Mouse (Mus musculus) kidney, postnatal 0 days (tissue): Measurements from ENCODE around the gene Gzmk. TPM values are rescaled to one million over a fixed set of nuclear protein-coding genes. Genes with fewer than 3 reads are reported as not detected.

Experiments used
- ATAC-seq: fragments of 200-750 bp; cut with Nextera tagmentation; replicated peaks from 2 replicates; pipeline ENCODE4 v1.8.0; 2017; ENCODE audit warnings: low read depth, moderate number of reproducible peaks, moderate TSS enrichment, moderate library complexity; ENCODE audit not compliant: low FRiP score
- DNase-seq: peaks from one replicate; pipeline ENCODE4 v3.0.0-alpha.2; 2016; ENCODE audit warnings: low spot score
- H3K27ac ChIP-seq: fragments of 300-500 bp; sonication (generic); 2 replicates; pipeline ENCODE4 v1.5.1; 2014; ENCODE audit warnings: mild to moderate bottlenecking
- H3K27me3 ChIP-seq: fragments of 300-500 bp; sonication (generic); 2 replicates; pipeline ENCODE4 v1.6.1; 2014; ENCODE audit warnings: low read length, mixed read lengths; ENCODE audit not compliant: insufficient read depth
- H3K36me3 ChIP-seq: fragments of 300-500 bp; sonication (generic); 2 replicates; pipeline ENCODE4 v1.6.1; 2014; ENCODE audit warnings: low read length, mixed read lengths; ENCODE audit not compliant: insufficient read depth
- H3K4me1 ChIP-seq: fragments of 300-500 bp; sonication (generic); replicated peaks from 2 replicates; pipeline ENCODE4 v1.6.1; 2014; ENCODE audit warnings: antibody characterized with exemption, low read length, mixed read lengths; ENCODE audit not compliant: insufficient read depth
- H3K4me2 ChIP-seq: fragments of 300-500 bp; sonication (generic); 2 replicates; pipeline ENCODE4 v1.6.1; 2014; ENCODE audit warnings: mild to moderate bottlenecking, low read length, moderate library complexity, mixed read lengths
- H3K4me3 ChIP-seq: fragments of 300-500 bp; sonication (generic); replicated peaks from 2 replicates; pipeline ENCODE4 v1.5.1; 2014; ENCODE audit warnings: low read depth, low read length
- H3K9ac ChIP-seq: fragments of 300-500 bp; sonication (generic); 2 replicates; pipeline ENCODE4 v1.6.1; 2014; ENCODE audit warnings: low read depth, low read length
- H3K9me3 ChIP-seq: fragments of 300-500 bp; sonication (generic); replicated peaks from 2 replicates; pipeline ENCODE4 v1.6.1; 2016; ENCODE audit warnings: low read length, inconsistent platforms, mixed read lengths
- CTCF ChIP-seq: IDR thresholded peaks from 2 replicates; pipeline ENCODE4 v1.5.1; 2016; ENCODE audit warnings: antibody characterized with exemption, low read depth, mild to moderate bottlenecking, moderate library complexity
- WGBS: fragments of 180-500 bp; shearing (Covaris S2); extraction: QIAGEN DNeasy Blood & Tissue Kit; methylation state at CpG from one replicate; pipeline ENCODE4 v1.1.7; 2014; 5-methylcytosine and 5-hydroxymethylcytosine counted together
- polyA plus RNA-seq: library from polyadenylated mRNA; unstranded; fragments of >200 nt; fragmentation: Nextera tagmentation; extraction: Ambion mirVana; gene quantifications from 2 replicates; pipeline ENCODE4 v1.2.1, GENCODE M21; 2015

The Gzmk gene
- polyA plus RNA-seq, 1 experiment from 2014 or later = not detected

GRCm38 (mm10) chr13:113199331-113199730 lies 26.4 kb downstream of the Gzmk start:
- no peak overlapping the region for H3K9ac ChIP-seq
- no peaks in the 10 kb centered on the region for H3K27me3 ChIP-seq
- H3K36me3 ChIP-seq = no peaks in the 10 kb centered on the region
- TF ChIP-seq CTCF = no peak
- no peak; the same call in 1 of the 2 replicates for ATAC-seq
- H3K4me3 ChIP-seq = no peak overlapping the region
- H3K4me2 ChIP-seq = no peak overlapping the region
- no peaks in the 10 kb centered on the region for H3K9me3 ChIP-seq
- DNase-seq = no peak
- no peaks in the 10 kb centered on the region for H3K4me1 ChIP-seq
- 66% methylated on average over 3 of the region's 3 CpGs for WGBS
- H3K27ac ChIP-seq = no peak overlapping the region

- Histone ChIP-seq H3K9me3 (no peaks in the 10 kb centered on the region), H3K4me2 (no peak overlapping the region), H3K4me3 (no peak overlapping the region), H3K27ac (no peak overlapping the region), H3K36me3 (no peaks in the 10 kb centered on the region), H3K27me3 (no peaks in the 10 kb centered on the region), H3K9ac (no peak overlapping the region), H3K4me1 (no peaks in the 10 kb centered on the region)
- DNase-seq (no peak), ATAC-seq (no peak)
- WGBS = 61% methylated on average over 9 of the region's 9 CpGs
- no peak for TF ChIP-seq CTCF
Measured at GRCm38 (mm10) chr13:113197872-113198502, 27.7 kb downstream of the Gzmk start.

- H3K4me2 ChIP-seq = no peak overlapping the region
- H3K4me3 ChIP-seq = no peak overlapping the region
- no peak for TF ChIP-seq CTCF
- no peak overlapping the region for H3K9ac ChIP-seq
- ATAC-seq = no peak
- H3K4me1 ChIP-seq = no peaks in the 10 kb centered on the region
- no peaks in the 10 kb centered on the region for H3K36me3 ChIP-seq
- no peak for DNase-seq
- H3K9me3 ChIP-seq = no peaks in the 10 kb centered on the region
- WGBS = 56% methylated on average over 13 of the region's 13 CpGs
- no peak overlapping the region for H3K27ac ChIP-seq
- no peaks in the 10 kb centered on the region for H3K27me3 ChIP-seq
Measured at GRCm38 (mm10) chr13:113196808-113197674, 28.7 kb downstream of the Gzmk start.

GRCm38 (mm10) chr13:113183720-113184119 lies 42.0 kb downstream of the Gzmk start:
- Histone ChIP-seq H3K27me3 (no peaks in the 10 kb centered on the region), H3K4me2 (no peak overlapping the region), H3K27ac (no peak overlapping the region), H3K9ac (no peak overlapping the region), H3K4me3 (no peak overlapping the region), H3K4me1 (no peaks in the 10 kb centered on the region), H3K9me3 (no peaks in the 10 kb centered on the region), H3K36me3 (no peaks in the 10 kb centered on the region)
- DNase-seq (no peak), ATAC-seq (no peak)
- 86% methylated on average over 4 of the region's 4 CpGs for WGBS
- no peak for TF ChIP-seq CTCF

- ATAC-seq = no peak
- WGBS = 85% methylated on average over 8 of the region's 8 CpGs
- Histone ChIP-seq H3K4me2 (no peak overlapping the region), H3K36me3 (no peaks in the 10 kb centered on the region), H3K9me3 (no peaks in the 10 kb centered on the region), H3K27me3 (no peaks in the 10 kb centered on the region), H3K4me1 (no peaks in the 10 kb centered on the region), H3K27ac (no peak overlapping the region), H3K4me3 (no peak overlapping the region), H3K9ac (no peak overlapping the region)
- TF ChIP-seq CTCF = no peak
- no peak for DNase-seq
Measured at GRCm38 (mm10) chr13:113183310-113183709, 42.4 kb downstream of the Gzmk start.

GRCm38 (mm10) chr13:113174162-113174561 lies 51.5 kb downstream of the Gzmk start:
- WGBS = 93% methylated on average over 6 of the region's 6 CpGs
- no peak for TF ChIP-seq CTCF
- Histone ChIP-seq H3K9ac (no peak overlapping the region), H3K27me3 (no peaks in the 10 kb centered on the region), H3K27ac (no peak overlapping the region), H3K36me3 (no peaks in the 10 kb centered on the region), H3K4me1 (no peaks in the 10 kb centered on the region), H3K9me3 (no peaks in the 10 kb centered on the region), H3K4me2 (no peak overlapping the region), H3K4me3 (no peak overlapping the region)
- no peak for ATAC-seq
- DNase-seq = no peak
